Comparison of ENCODE assay signal across 20 mouse cellular contexts in the genomic region with DNA sequence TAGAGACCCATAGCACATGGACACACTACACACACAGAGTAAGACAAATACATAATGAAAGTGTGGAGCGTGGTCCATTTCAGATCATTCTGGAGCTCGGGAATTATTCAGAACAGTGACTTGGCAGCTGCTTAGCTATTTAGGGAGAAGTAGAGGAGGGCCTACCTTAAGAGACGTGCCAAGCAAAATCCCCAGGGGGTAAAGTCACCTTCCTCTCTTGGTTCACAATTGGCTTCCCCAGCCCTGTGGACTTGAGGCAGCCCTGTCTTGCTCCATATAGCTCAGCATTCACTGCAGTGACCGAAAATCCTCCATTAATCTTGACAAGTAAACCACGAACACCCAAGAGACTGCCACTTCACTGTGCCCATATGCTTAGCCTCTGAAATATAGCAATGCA.
DNase-seq lines count a peak whose midpoint lies in the region; TF ChIP-seq lines count a peak whose summit lies in the region.
"Had no signal": no experiment of that assay in that cellular context is flagged by ENCODE, and none has a peak within 500 bp of the region (broad histone marks: within the 10 kb centered on the region; RNA-seq: fewer than 3 reads in every experiment).

No protein-coding gene starts in this region.

- no peaks in the 10 kb centered on the region for H3K9me3 ChIP-seq in heart, embryonic 10.5 days
- H3K9me3 ChIP-seq in CH12.LX (replicated peaks; ENCODE audit: low read length): no peaks in the 10 kb centered on the region
- no peaks in the 10 kb centered on the region for H3K9me3 ChIP-seq in forebrain, embryonic 10.5 days
- H3K9me3 ChIP-seq: embryonic facial prominence, embryonic 12.5 days; embryonic facial prominence, embryonic 15.5 days; forebrain, embryonic 13.5 days had no signal

- DNase-seq in heart, adult 18-20 months: peak; percentile 13 to 63
- no peak for DNase-seq in heart, embryonic 10.5 days (ENCODE audit: low spot score)
- DNase-seq in CH12.LX (ENCODE audit: extremely low read depth): peak; percentile 22
- peak; percentile 33 to 50 for DNase-seq in heart, adult 9 months (ENCODE audit: low spot score in 2 of 2)
- peak; percentile 6 to 8 for DNase-seq in heart, postnatal 36 days
- no peak for DNase-seq in forebrain, embryonic 10.5 days (ENCODE audit: extremely low spot score, low spot score)
- no peak for DNase-seq in kidney, adult 11 months
- DNase-seq: adrenal gland, postnatal 14 days; cerebellum, adult 11 months; cerebellum, adult 2 months; cerebellum, adult 9-11 months; cerebellum, postnatal 25 days; gastrocnemius, postnatal 25 days; kidney, adult 2 months had no signal

- intact Hi-C loops in heart, postnatal 36 days (cut with DNase I): no loop called here

- 83% methylated on average over 5 of the region's 5 CpGs for WGBS in heart, embryonic 10.5 days
- 85% methylated on average over 5 of the region's 5 CpGs for WGBS in forebrain, embryonic 10.5 days

- in situ Hi-C loops in CH12.LX (cut with MboI; ENCODE audit: low pct_ligation_motif_present, low pct_unique_long_range_greater_than_20kb, low sequenced_read_pairs): no loop called here

- no peak for TF ChIP-seq EP300 in CH12.LX (IDR thresholded peaks at IDR 0.05; ENCODE audit: low read length)

- H3K9ac ChIP-seq in CH12.LX (ENCODE audit: insufficient read depth, low read depth): no peak overlapping the region
- H3K9ac ChIP-seq: embryonic facial prominence, embryonic 12.5 days; embryonic facial prominence, embryonic 15.5 days; forebrain, embryonic 13.5 days; hindbrain, embryonic 14.5 days had no signal

- TF ChIP-seq RAD21 in CH12.LX (IDR thresholded peaks at IDR 0.05; ENCODE audit: low read depth, low read length): no peak

- H3K27me3 ChIP-seq in heart, embryonic 10.5 days (ENCODE audit: insufficient read depth, poor library complexity, severe bottlenecking): no peaks in the 10 kb centered on the region
- H3K27me3 ChIP-seq in CH12.LX (replicated peaks): no peaks in the 10 kb centered on the region
- no peaks in the 10 kb centered on the region for H3K27me3 ChIP-seq in forebrain, embryonic 10.5 days (ENCODE audit: poor library complexity, severe bottlenecking)
- H3K27me3 ChIP-seq: embryonic facial prominence, embryonic 12.5 days; embryonic facial prominence, embryonic 15.5 days; forebrain, embryonic 13.5 days had no signal

- no peak overlapping the region for H3K27ac ChIP-seq in heart, embryonic 10.5 days
- no peak overlapping the region for H3K27ac ChIP-seq in CH12.LX (ENCODE audit: insufficient read depth, low read depth)
- no peak overlapping the region for H3K27ac ChIP-seq in forebrain, embryonic 10.5 days
- H3K27ac ChIP-seq: embryonic facial prominence, embryonic 12.5 days; embryonic facial prominence, embryonic 15.5 days; forebrain, embryonic 13.5 days; hindbrain, embryonic 14.5 days; hindbrain, postnatal 0 days; kidney, postnatal 0 days had no signal

- no peak overlapping the region for H3K4me2 ChIP-seq in CH12.LX (ENCODE audit: insufficient read depth, low read depth, poor library complexity, severe bottlenecking)
- H3K4me2 ChIP-seq: embryonic facial prominence, embryonic 12.5 days; embryonic facial prominence, embryonic 15.5 days; forebrain, embryonic 13.5 days; hindbrain, embryonic 14.5 days had no signal

- no peaks in the 10 kb centered on the region for H3K36me3 ChIP-seq in heart, embryonic 10.5 days
- H3K36me3 ChIP-seq in CH12.LX (replicated peaks in 1 of 2; ENCODE audit: control insufficient read depth in 1 of 2, insufficient read depth in 1 of 2, low read length in 1 of 2): no peaks in the 10 kb centered on the region
- H3K36me3 ChIP-seq in forebrain, embryonic 10.5 days (replicated peaks): no peaks in the 10 kb centered on the region
- H3K36me3 ChIP-seq: embryonic facial prominence, embryonic 12.5 days; embryonic facial prominence, embryonic 15.5 days had no signal

- TF ChIP-seq CTCF in CH12.LX (conservative IDR thresholded peaks at IDR 0.05 in 1 of 2, IDR thresholded peaks at IDR 0.05 in 1 of 2; ENCODE audit: low read depth in 2 of 2, low read length in 2 of 2): no peak

- H3K4me3 ChIP-seq in heart, embryonic 10.5 days: no peak overlapping the region
- no peak overlapping the region for H3K4me3 ChIP-seq in CH12.LX (replicated peaks in 1 of 3; ENCODE audit: low read depth in 2 of 3, low read length in 2 of 3, poor library complexity in 1 of 3)
- H3K4me3 ChIP-seq in forebrain, embryonic 10.5 days: no peak overlapping the region
- H3K4me3 ChIP-seq: embryonic facial prominence, embryonic 12.5 days; embryonic facial prominence, embryonic 15.5 days; forebrain, embryonic 13.5 days had no signal

- no peak for TF ChIP-seq POLR2A in CH12.LX (IDR thresholded peaks at IDR 0.05; ENCODE audit: low read depth, low read length)

- no peaks in the 10 kb centered on the region for H3K79me2 ChIP-seq in CH12.LX (replicated peaks; ENCODE audit: control insufficient read depth, extremely low read depth, insufficient read depth, poor library complexity, severe bottlenecking)

- dilution Hi-C loops in CH12.LX (cut with MboI; ENCODE audit: extremely low pct_ligation_motif_present, extremely low pct_unique_long_range_greater_than_20kb, low sequenced_read_pairs): no loop called here

- H3K4me1 ChIP-seq in heart, embryonic 10.5 days: no peaks in the 10 kb centered on the region
- H3K4me1 ChIP-seq in CH12.LX (ENCODE audit: control insufficient read depth in 1 of 2, insufficient read depth in 2 of 2): peaks cover 0 to 12% of the 10 kb centered on the region in 2 experiments; a peak in 2 of 4 replicates
- no peaks in the 10 kb centered on the region for H3K4me1 ChIP-seq in forebrain, embryonic 10.5 days
- H3K4me1 ChIP-seq: embryonic facial prominence, embryonic 12.5 days; embryonic facial prominence, embryonic 15.5 days; forebrain, embryonic 13.5 days had no signal

TF ChIP-seq in CH12.LX, 34 proteins besides CTCF, POLR2A, EP300 and RAD21:
- TF ChIP-seq BHLHE40 (IDR thresholded peaks at IDR 0.05; ENCODE audit: low read depth, low read length) (no peak), HCFC1 (IDR thresholded peaks at IDR 0.05; ENCODE audit: low read depth, low read length) (no peak), USF2 (conservative IDR thresholded peaks at IDR 0.05; ENCODE audit: low read depth, low read length) (no peak), MXI1 (IDR thresholded peaks at IDR 0.05; ENCODE audit: low read depth, low read length) (no peak), ZNF384 (IDR thresholded peaks at IDR 0.05; ENCODE audit: low read depth, low read length) (no peak), CHD1 (IDR thresholded peaks at IDR 0.05; ENCODE audit: low read depth, low read length) (no peak), MAX (IDR thresholded peaks at IDR 0.05; ENCODE audit: low read length) (no peak), NRF1 (IDR thresholded peaks at IDR 0.05; ENCODE audit: low read depth, low read length) (no peak), KAT2A (IDR thresholded peaks at IDR 0.05; ENCODE audit: insufficient replicate concordance, low read length) (no peak), SIN3A (IDR thresholded peaks at IDR 0.05; ENCODE audit: low read length) (no peak), MEF2A (IDR thresholded peaks at IDR 0.05; ENCODE audit: borderline replicate concordance, low read depth, low read length) (no peak), ZMIZ1 (IDR thresholded peaks at IDR 0.05; ENCODE audit: low read depth, low read length) (no peak), USF1 (IDR thresholded peaks at IDR 0.05; ENCODE audit: low read depth, low read length) (no peak), RCOR1 (conservative IDR thresholded peaks at IDR 0.05; ENCODE audit: low read depth, low read length) (no peak), TCF12 (IDR thresholded peaks at IDR 0.05; ENCODE audit: low read depth, low read length) (no peak), CHD2 (IDR thresholded peaks at IDR 0.05; ENCODE audit: low read length) (no peak), MAZ (IDR thresholded peaks at IDR 0.05; ENCODE audit: low read depth, low read length) (no peak), PAX5 (IDR thresholded peaks at IDR 0.05; ENCODE audit: low read length) (no peak), JUN (IDR thresholded peaks at IDR 0.05; ENCODE audit: insufficient read depth, low read depth, low read length) (no peak), JUND (conservative IDR thresholded peaks at IDR 0.05; ENCODE audit: low read depth, low read length) (no peak)

Comparison
In these comparisons a context has a peak if more than half of its experiments do, and no peak if none do; other contexts are left out.
1. DNase-seq: peak in heart, adult 18-20 months (2 of 2), CH12.LX (single experiment), heart, adult 9 months (2 of 2) and heart, postnatal 36 days (2 of 2); none in heart, embryonic 10.5 days (single experiment), forebrain, embryonic 10.5 days (single experiment) and kidney, adult 11 months (single experiment).